Comparison of ENCODE assay signal across 9 mouse cellular contexts in genomic region chrX:136203257-136203656, GRCm38 (mm10). TPM values are rescaled to one million over a fixed set of nuclear protein-coding genes. Genes with fewer than 3 reads are reported as not detected.
DNase-seq lines count a peak whose midpoint lies in the region; ATAC-seq lines count a peak whose summit lies in the region.
"Had no signal": no experiment of that assay in that cellular context is flagged by ENCODE, and none has a peak within 500 bp of the region (broad histone marks: within the 10 kb centered on the region; RNA-seq: fewer than 3 reads in every experiment).

No protein-coding gene starts in this region.

- H3K36me3 ChIP-seq in heart, embryonic 14.5 days (ENCODE audit: control insufficient read depth, insufficient read depth, low read length): no peaks in the 10 kb centered on the region
- no peaks in the 10 kb centered on the region for H3K36me3 ChIP-seq in hindbrain, embryonic 13.5 days
- no peaks in the 10 kb centered on the region for H3K36me3 ChIP-seq in midbrain, embryonic 13.5 days

- peak overlapping the region; percentile 45 to 54 for H3K4me3 ChIP-seq in heart, embryonic 14.5 days (ENCODE audit: control insufficient read depth in 1 of 2, insufficient read depth in 1 of 2, low read depth in 1 of 2, low read length in 2 of 2)
- peak overlapping the region; percentile 47 for H3K4me3 ChIP-seq in hindbrain, embryonic 13.5 days
- peak overlapping the region; percentile 50 for H3K4me3 ChIP-seq in midbrain, embryonic 13.5 days (replicated peaks)

- no peak for ATAC-seq in heart, embryonic 14.5 days (ENCODE audit: insufficient number of reproducible peaks, insufficient read depth, low FRiP score, low read depth)
- ATAC-seq in hindbrain, embryonic 13.5 days (ENCODE audit: low FRiP score): peak; percentile 75; the same call in 1 of the 2 replicates
- peak; percentile 77 for ATAC-seq in midbrain, embryonic 13.5 days
- no peak for ATAC-seq in granulocyte monocyte progenitor cell, adult 5-6 weeks (replicated peaks; ENCODE audit: poor library complexity, severe bottlenecking)

- H3K9me3 ChIP-seq in heart, embryonic 14.5 days (ENCODE audit: control insufficient read depth, low read length): no peaks in the 10 kb centered on the region
- H3K9me3 ChIP-seq in hindbrain, embryonic 13.5 days: no peaks in the 10 kb centered on the region
- no peaks in the 10 kb centered on the region for H3K9me3 ChIP-seq in midbrain, embryonic 13.5 days

- peak overlapping the region; percentile 14 to 50; a peak in 3 of 4 replicates for H3K27ac ChIP-seq in heart, embryonic 14.5 days (replicated peaks in 1 of 2; ENCODE audit: control insufficient read depth in 1 of 2, insufficient read depth in 1 of 2, low read depth in 2 of 2, low read length in 2 of 2)
- peak overlapping the region; percentile 81 for H3K27ac ChIP-seq in hindbrain, embryonic 13.5 days
- H3K27ac ChIP-seq in midbrain, embryonic 13.5 days: peak overlapping the region; percentile 70

- WGBS in heart, embryonic 14.5 days: 23% methylated on average over 7 of the region's 7 CpGs
- 24% methylated on average over 7 of the region's 7 CpGs for WGBS in hindbrain, embryonic 13.5 days
- 27% methylated on average over 7 of the region's 7 CpGs for WGBS in midbrain, embryonic 13.5 days

- peak overlapping the region; percentile 64 for H3K4me2 ChIP-seq in heart, embryonic 14.5 days (ENCODE audit: low read length)
- H3K4me2 ChIP-seq in hindbrain, embryonic 13.5 days: peak overlapping the region; percentile 57
- peak overlapping the region; percentile 57 for H3K4me2 ChIP-seq in midbrain, embryonic 13.5 days (replicated peaks)

- H3K9ac ChIP-seq in heart, embryonic 14.5 days (ENCODE audit: low read length): peak overlapping the region; percentile 48
- H3K9ac ChIP-seq in hindbrain, embryonic 13.5 days: peak overlapping the region; percentile 70
- H3K9ac ChIP-seq in midbrain, embryonic 13.5 days (replicated peaks): peak overlapping the region; percentile 67

- H3K4me1 ChIP-seq in heart, embryonic 14.5 days (ENCODE audit: control insufficient read depth in 2 of 2, insufficient read depth in 2 of 2, low read length in 2 of 2): no peaks in the 10 kb centered on the region
- H3K4me1 ChIP-seq in hindbrain, embryonic 13.5 days (replicated peaks): 0 out of 2 replicates have a peak, but pooled peaks cover 4% of the 10 kb centered on the region
- no peaks in the 10 kb centered on the region for H3K4me1 ChIP-seq in midbrain, embryonic 13.5 days (replicated peaks)

- DNase-seq in heart, adult 8-10 months (ENCODE audit: low spot score): no peak
- DNase-seq in embryo, embryonic 10.5 days (ENCODE audit: low spot score): peak; percentile 18
- DNase-seq in kidney, postnatal 36 days: no peak
- no peak for DNase-seq in thymus, postnatal 0 days (ENCODE audit: low spot score)

- no peaks in the 10 kb centered on the region for H3K27me3 ChIP-seq in heart, embryonic 14.5 days (ENCODE audit: control insufficient read depth, insufficient read depth, low read length)
- 0 out of 2 replicates have a peak, but pooled peaks cover 3% of the 10 kb centered on the region for H3K27me3 ChIP-seq in hindbrain, embryonic 13.5 days
- peaks cover 6% of the 10 kb centered on the region for H3K27me3 ChIP-seq in midbrain, embryonic 13.5 days

RNA-seq across cellular contexts. Expression of gene Tceal5, which starts 0.4 kb away (rescaled TPM):
- polyA plus RNA-seq in heart, embryonic 14.5 days (2014; fragmentation: Nextera tagmentation; extraction: Ambion mirVana): 5.6 and 6.9 TPM in 2 replicates
- total RNA-seq in heart, adult 8-10 months (2022): not detected
- polyA plus RNA-seq in hindbrain, embryonic 13.5 days (2015; fragmentation: Nextera tagmentation; extraction: Ambion mirVana): 24.5 and 28.4 TPM in 2 replicates
- 17.5 and 20.1 TPM in 2 replicates for polyA plus RNA-seq in midbrain, embryonic 13.5 days (2015; fragmentation: Nextera tagmentation; extraction: Ambion mirVana)
- not detected in 2 replicates for total RNA-seq in granulocyte monocyte progenitor cell, adult 5-6 weeks (2014; fragmentation: Nextera tagmentation)
- total RNA-seq in granulocyte monocyte progenitor cell, adult 5-6 weeks (2017): not detected in 2 replicates
- polyA plus RNA-seq in thymus, postnatal 0 days (2015; fragmentation: Nextera tagmentation; extraction: Ambion mirVana): 0.27 and 0.31 TPM in 2 replicates

RNA-seq across cellular contexts. Expression of gene Tceal7, which starts 11.3 kb away (rescaled TPM):
- 16.0 and 16.7 TPM in 2 replicates for polyA plus RNA-seq in heart, embryonic 14.5 days (2014; fragmentation: Nextera tagmentation; extraction: Ambion mirVana)
- 1 to 10 TPM in 1 of 4 experiments, under 1 TPM in 2, not detected in 1; 0.75 to 1.0 (median 0.97) TPM for total RNA-seq in heart, adult 8-10 months (2022)
- 1.4 and 2.5 TPM in 2 replicates for polyA plus RNA-seq in hindbrain, embryonic 13.5 days (2015; fragmentation: Nextera tagmentation; extraction: Ambion mirVana)
- 1.5 and 1.7 TPM in 2 replicates for polyA plus RNA-seq in midbrain, embryonic 13.5 days (2015; fragmentation: Nextera tagmentation; extraction: Ambion mirVana)
- total RNA-seq in granulocyte monocyte progenitor cell, adult 5-6 weeks (2014; fragmentation: Nextera tagmentation): not detected in 2 replicates
- total RNA-seq in granulocyte monocyte progenitor cell, adult 5-6 weeks (2017): not detected in 2 replicates
- 0.23 and 0.78 TPM in 2 replicates for polyA plus RNA-seq in thymus, postnatal 0 days (2015; fragmentation: Nextera tagmentation; extraction: Ambion mirVana)
- polyA plus RNA-seq: lung, adult 2 months had no signal

RNA-seq across cellular contexts. Expression of gene Bex1, which starts 12.1 kb away (rescaled TPM):
- 232 and 239 TPM in 2 replicates for polyA plus RNA-seq in heart, embryonic 14.5 days (2014; fragmentation: Nextera tagmentation; extraction: Ambion mirVana)
- 1 to 10 TPM; 1.7 to 5.2 (median 2.7) TPM for total RNA-seq in heart, adult 8-10 months (2022)
- polyA plus RNA-seq in hindbrain, embryonic 13.5 days (2015; fragmentation: Nextera tagmentation; extraction: Ambion mirVana): 199 and 209 TPM in 2 replicates
- 179 and 186 TPM in 2 replicates for polyA plus RNA-seq in midbrain, embryonic 13.5 days (2015; fragmentation: Nextera tagmentation; extraction: Ambion mirVana)
- total RNA-seq in granulocyte monocyte progenitor cell, adult 5-6 weeks (2014; fragmentation: Nextera tagmentation): 1.8 TPM in 1 of 2 replicates, not detected in the other
- 2.0 TPM in 1 of 2 replicates, not detected in the other for total RNA-seq in granulocyte monocyte progenitor cell, adult 5-6 weeks (2017)
- polyA plus RNA-seq in thymus, postnatal 0 days (2015; fragmentation: Nextera tagmentation; extraction: Ambion mirVana): 10.2 and 13.8 TPM in 2 replicates

RNA-seq across cellular contexts. Expression of gene Tceal8, which starts 31.1 kb away (rescaled TPM):
- 263 and 279 TPM in 2 replicates for polyA plus RNA-seq in heart, embryonic 14.5 days (2014; fragmentation: Nextera tagmentation; extraction: Ambion mirVana)
- 10 to 100 TPM in 3 of 4 experiments, 1 to 10 TPM in 1; 7.5 to 15.7 (median 13.2) TPM for total RNA-seq in heart, adult 8-10 months (2022)
- 141 and 144 TPM in 2 replicates for polyA plus RNA-seq in hindbrain, embryonic 13.5 days (2015; fragmentation: Nextera tagmentation; extraction: Ambion mirVana)
- polyA plus RNA-seq in midbrain, embryonic 13.5 days (2015; fragmentation: Nextera tagmentation; extraction: Ambion mirVana): 134 and 143 TPM in 2 replicates
- total RNA-seq in granulocyte monocyte progenitor cell, adult 5-6 weeks (2014; fragmentation: Nextera tagmentation): 47.6 and 82.8 TPM in 2 replicates
- 133 and 145 TPM in 2 replicates for total RNA-seq in granulocyte monocyte progenitor cell, adult 5-6 weeks (2017)
- polyA plus RNA-seq in thymus, postnatal 0 days (2015; fragmentation: Nextera tagmentation; extraction: Ambion mirVana): 43.7 and 45.0 TPM in 2 replicates

RNA-seq across cellular contexts. Expression of gene Tceal9, which starts 41.6 kb away (rescaled TPM):
- polyA plus RNA-seq in heart, embryonic 14.5 days (2014; fragmentation: Nextera tagmentation; extraction: Ambion mirVana): 488 and 515 TPM in 2 replicates
- 10 to 100 TPM; 14.8 to 24.2 (median 19.7) TPM for total RNA-seq in heart, adult 8-10 months (2022)
- 323 and 327 TPM in 2 replicates for polyA plus RNA-seq in hindbrain, embryonic 13.5 days (2015; fragmentation: Nextera tagmentation; extraction: Ambion mirVana)
- 354 and 388 TPM in 2 replicates for polyA plus RNA-seq in midbrain, embryonic 13.5 days (2015; fragmentation: Nextera tagmentation; extraction: Ambion mirVana)
- 99.9 and 102 TPM in 2 replicates for total RNA-seq in granulocyte monocyte progenitor cell, adult 5-6 weeks (2014; fragmentation: Nextera tagmentation)
- total RNA-seq in granulocyte monocyte progenitor cell, adult 5-6 weeks (2017): 187 and 225 TPM in 2 replicates
- 158 and 169 TPM in 2 replicates for polyA plus RNA-seq in thymus, postnatal 0 days (2015; fragmentation: Nextera tagmentation; extraction: Ambion mirVana)

Comparison
In these comparisons a context has a peak if more than half of its experiments do, and no peak if none do; other contexts are left out.
1. ATAC-seq: peak in hindbrain, embryonic 13.5 days (single experiment) and midbrain, embryonic 13.5 days (single experiment); none in heart, embryonic 14.5 days (single experiment) and granulocyte monocyte progenitor cell, adult 5-6 weeks (single experiment).
2. RNA of gene Bex1, which starts 12.1 kb away (polyA plus RNA-seq): 232 to 239 TPM in heart, embryonic 14.5 days, 199 to 209 TPM in hindbrain, embryonic 13.5 days and 179 to 186 TPM in midbrain, embryonic 13.5 days; 10.2 to 13.8 TPM in thymus, postnatal 0 days; every median in the first group is over 10 times any median in the second.
3. Peak in every context shown above with its lines, with median percentiles within 50 percentile points of each other: H3K27ac ChIP-seq, H3K4me2 ChIP-seq, H3K4me3 ChIP-seq and H3K9ac ChIP-seq.